Mouse (Mus musculus) fibroblast of lung, adult 2 months (primary cell): ENCODE measurements around the gene Car8.

Source experiments
- DNase-seq: peaks from one replicate; pipeline ENCODE4 v3.0.0-alpha.2; 2011; ENCODE audit warnings: low read depth

Gene Car8

DNA sequence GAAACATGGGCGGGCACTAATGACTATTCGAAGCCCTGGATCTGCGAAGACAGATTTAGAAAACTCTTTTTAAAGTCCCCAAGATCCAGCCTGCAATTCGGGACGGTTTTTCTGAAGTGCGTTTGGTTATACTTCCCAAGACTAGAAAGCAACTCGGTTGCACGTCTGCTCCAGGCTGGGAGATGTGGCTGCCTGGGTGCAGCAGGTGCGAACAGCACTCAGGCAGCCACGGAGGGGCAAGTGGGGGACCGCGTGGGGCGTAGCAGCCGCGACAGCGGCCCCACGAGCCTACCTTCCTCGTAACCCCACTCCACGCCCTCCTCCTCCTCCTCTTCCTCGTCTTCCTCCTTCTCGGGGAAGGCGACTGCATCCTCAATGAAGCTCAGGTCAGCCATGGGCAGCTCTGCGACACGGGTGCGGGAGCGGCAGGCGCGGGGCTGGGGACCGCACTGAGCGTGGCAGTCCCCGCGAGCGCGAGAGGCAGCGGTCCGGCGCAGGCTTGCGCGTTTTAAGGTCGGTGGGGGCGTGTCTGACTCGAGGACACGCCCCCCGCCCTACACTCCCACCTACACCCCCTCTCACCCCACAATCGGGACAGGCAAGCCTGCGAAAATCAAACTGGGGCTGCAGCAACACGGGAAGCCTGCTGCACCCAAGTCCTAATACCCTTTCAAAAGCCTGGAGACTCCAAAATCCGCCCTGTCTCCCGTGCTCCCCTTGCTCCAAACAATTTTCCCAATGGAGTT, at the start of gene Car8:
Gene Car8 (minus strand): TSS at position 482 of the 746 bp plus-strand sequence.
- DNase-seq: no peak

DNA sequence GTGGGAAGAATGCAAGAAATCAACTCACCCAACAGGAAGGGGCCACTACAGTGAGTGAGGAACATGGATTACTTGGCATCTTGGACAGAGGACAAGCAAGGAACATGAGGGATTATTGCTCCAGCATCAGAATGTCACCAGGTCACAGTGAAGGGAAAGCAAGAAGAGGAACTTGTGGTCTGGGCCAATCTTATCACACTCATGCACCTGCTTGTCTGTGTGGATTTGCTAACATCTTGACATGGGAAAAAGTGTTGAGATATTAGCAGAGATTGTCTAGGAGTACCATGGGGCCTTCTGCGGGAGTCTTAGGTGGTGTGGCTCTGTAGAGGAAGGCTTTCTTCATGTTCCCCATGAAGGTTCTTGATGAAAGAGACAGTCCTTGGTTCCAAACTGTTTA, 46.1 kb upstream of the Car8 start:
- no peak for DNase-seq

DNA sequence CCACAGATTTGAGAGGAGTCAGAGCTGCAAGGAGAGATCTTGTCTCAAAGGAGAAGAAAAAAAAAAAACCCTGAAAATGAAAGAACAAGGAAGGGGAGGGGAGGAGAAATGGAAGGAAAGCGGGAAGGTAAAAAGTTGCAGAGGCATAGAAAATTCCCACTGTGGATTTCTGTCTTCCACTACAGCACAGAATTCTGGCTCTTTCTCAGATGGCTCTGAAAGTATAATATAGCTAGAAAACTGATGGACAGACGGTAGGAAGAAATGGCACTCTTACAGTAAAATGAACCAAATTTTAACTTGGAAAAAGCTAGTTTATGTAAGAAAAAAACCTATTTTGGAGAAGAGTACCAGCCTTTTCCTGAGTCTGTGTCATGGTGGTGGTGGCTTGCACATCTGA, 39.3 kb upstream of the Car8 start:
- no peak for DNase-seq

DNA sequence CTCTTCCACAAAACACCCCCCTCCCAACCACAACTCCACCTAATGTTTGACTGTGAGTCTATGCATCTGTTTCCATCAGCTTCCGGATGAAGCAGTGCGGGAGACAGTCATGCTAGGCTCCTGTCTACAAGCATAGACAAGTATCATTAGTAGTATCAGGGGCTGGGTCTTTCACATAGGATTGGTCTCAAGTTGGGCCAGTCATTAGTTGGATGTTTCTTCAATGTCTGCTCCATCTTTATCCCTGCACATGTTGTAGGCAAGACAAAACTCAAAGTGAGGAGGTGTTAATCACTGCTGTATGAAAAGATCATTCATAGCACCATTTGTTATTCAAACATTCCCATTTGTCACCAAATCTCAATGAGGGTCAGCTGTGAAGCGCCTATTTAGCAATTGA, 11.0 kb upstream of the Car8 start:
- DNase-seq: no peak

DNA sequence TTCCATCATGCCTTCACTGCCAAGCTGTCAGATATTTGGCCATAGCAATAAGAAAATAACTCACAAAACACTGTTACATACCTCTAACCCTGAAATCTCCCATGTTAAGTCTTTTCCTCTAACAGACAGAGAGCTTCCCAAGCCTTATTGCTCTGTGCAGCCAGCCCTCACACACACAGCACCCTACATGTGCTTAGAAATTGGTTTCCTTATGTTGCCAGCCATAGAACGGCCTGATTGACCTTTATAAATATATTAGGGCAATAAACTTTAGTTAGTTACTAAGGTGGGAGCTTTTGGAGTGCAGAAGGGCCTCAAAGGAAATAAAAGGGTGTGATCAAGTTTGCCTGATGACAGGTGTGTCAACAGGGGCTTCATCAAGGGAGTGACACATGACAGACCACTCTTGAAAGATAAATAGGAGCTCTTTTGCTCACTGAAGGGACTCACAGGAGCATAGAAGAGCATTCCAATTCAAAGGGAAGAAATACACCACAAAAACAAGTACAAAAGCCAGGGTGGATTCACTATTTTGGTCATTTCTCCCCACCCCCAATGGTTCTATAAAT, 6.7 kb upstream of the Car8 start:
- DNase-seq: no peak

DNA sequence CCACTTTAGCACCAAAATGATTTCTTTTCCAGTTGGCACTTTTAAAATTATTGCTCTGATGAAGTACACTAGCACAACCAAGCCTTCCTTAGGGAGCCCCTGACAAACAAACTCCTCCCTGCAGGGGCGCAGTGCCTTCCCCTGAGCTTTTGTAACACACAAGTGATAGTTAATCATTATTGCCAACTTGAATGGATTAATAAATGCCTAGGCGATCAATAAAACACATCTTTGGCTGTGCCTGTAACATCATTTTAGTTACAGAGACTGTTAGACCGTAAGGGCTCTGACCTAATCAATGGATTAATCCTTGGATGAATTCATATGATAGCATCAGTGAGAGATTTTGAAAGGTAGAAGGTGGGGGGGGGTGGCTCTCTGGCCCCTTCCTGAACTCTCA, 6.2 kb upstream of the Car8 start:
- DNase-seq: no peak

DNA sequence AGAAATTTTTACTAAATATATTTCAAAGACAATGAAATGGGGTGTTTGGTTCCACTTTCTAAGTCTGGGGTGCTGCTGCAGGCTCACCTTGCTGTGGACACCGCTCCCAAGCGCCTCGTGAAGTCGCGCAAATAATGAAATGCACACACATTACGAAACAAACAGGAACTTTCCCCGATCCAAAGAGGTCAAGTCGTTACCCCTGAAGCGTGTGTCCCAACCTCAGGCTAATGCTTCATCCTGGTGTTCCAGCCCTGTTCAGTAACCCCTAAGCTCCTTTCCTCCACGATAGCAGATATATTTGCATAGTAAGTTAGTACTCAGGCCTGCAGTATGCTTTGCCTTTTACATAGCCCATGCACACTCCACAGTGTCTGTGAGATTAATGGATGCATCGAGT, 858 bp upstream of the Car8 start:
- no peak for DNase-seq

DNA sequence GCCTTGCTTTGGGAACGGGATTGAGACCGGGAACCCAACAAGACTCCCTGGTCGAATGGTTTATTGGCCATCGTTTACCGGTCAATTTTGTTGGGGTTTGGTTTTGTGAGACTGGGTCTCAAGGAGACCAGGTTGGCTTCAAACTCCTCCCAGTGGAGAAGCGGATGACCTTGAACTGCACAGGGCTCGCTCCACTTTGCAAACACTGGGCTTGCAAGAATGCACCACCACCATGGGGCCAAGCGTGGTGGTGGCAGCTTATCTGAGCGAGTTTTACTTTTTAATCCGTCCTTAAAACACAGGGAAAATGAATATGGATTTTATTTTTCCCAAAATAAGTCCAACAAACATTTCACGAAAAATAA, 447 bp upstream of the Car8 start:
- DNase-seq: no peak

DNA sequence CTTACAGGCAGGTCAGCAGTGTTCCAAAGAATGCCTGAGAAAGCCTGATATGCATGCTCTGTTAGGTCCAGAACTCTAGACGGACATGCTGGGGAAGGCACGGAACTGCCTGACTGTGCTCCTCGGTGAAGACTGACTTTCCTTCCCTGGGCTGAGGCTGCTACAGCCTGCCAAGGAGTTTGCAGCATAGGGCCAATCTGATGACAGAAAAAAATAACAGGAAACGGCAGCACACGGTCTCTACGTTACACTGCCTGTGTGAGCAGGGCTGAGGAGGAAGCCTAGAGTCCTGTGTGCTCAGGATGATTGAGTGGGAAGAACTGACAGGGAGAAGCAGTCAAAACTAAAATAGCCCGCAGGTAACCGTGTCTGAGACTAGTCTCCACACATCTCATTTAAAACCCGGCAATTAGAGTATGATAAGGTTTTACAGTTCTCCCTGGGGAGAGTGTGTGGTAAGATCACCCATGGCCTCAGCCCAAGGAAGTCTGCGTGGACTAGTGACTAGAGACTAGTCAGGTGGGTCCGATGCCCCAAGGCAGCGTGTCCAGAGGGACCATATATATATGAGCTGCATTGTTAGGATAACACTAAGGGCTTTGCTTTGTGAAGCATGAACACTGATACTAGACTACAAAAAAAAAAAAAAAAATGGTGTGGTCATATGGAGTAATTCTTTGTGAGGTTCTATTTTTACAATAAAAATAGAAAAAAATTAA, 6.3 kb downstream of the Car8 start:
- no peak for DNase-seq

DNA sequence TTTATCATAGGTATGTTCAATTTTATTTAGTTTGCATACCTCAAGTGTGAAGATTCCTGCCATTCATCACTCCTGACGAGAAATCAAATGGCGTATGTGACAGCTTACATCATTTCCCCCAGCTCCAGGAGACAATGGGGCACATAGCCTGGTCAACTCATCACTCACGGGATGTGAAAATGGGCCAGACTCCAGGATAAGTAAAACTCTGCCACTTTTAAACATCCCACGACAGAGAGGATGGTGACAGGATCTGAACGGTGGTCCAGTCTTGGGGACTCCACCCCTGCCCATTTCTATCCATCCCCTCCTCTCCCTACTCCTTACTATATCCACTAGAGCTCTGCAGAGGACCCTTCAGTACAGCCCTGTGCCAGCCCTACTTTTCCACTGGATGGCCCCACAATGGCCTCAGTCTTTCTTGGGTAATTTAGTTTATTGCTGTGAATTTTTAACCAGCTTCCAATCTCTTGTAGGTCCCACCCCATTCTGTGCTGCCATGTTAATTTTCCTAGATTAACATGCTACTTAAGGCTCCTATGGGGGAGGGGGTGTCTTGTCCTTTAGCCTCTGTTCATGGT, 7.5 kb downstream of the Car8 start:
- DNase-seq: no peak

DNA sequence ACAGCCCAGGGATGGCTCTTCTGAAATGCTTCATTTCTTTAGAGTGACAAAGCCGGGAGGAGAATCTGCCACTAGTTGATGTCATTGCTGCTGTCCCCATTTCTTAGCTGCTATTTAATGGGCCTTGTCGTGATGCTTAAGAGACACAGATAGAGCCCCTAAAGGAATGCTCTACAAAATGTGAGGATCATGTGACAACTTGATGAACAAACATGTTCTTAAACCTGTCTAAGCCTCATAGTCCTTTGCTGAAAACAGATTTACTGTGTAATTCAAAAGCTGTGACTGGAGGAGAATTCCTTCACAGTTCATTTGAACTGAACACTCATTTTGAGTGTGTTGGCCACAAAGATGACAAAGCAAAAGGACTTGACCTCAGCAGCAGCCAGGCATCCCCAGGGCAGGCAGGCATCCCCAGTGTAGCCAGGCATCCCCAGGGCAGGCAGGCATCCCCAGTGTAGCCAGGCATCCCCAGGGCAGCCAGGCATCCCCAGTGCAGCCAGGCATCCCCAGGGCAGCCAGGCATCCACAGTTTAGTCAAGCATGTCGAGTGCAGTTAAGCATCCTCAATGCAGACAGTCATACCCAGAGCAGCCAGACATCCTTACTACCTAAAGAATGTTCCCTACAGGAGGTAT, 9.1 kb downstream of the Car8 start:
- DNase-seq: no peak

DNA sequence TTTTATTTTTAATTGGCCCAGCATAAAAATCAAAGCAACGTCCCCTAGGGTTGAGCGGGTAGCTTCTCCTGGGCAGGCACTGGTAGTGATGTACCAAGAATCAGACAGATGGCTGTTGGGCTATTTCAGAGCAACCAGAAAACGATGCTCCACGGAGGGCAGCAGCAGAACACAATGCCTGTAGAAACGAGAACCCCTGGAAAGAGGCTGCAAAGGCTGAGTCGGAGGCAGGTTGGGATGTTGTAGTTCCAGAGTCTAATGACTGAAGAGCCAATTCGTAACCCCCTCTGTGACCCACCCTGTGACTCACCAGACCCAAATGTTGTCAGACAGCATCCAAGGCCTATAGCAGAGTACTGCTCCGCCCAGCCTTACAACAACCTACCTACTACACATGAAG, 19.9 kb downstream of the Car8 start:
- DNase-seq: no peak

DNA sequence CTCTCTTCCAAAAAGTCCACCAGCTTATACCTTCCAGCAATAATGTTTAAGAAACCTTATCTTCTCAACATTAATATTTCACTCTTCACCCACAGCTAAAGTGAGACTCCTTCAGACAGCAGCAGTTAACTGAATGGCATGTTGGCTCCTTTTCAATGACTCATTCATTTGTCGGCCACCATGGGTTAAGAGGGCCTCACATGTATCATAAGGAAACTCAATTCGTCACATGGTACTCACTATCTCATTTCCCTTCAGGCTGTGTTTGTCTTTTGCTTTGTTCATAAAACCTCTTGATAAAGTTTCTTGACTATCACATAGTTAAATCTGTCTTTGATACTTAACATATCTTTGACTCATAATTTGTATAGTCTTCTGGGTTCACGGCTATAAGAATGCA, 20.8 kb downstream of the Car8 start:
- DNase-seq: no peak

DNA sequence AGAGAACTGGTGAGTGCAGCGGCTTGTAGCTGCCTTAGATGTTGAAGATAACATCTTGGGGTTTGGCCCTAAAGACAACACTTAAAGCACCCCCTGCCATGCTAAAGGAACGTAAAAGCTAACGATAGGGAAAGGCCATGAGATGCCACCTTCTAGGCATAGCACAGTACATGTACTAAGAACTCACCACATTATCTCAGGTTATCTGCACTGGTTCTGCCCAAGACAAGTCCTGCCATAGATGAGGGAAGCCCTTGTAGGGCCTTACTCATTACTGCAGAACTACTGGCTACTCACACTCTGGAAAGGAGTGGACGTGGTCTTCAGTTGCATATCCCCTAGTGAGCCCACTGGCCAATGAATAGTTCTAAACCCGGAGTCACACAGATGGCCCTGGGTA, 21.6 kb downstream of the Car8 start:
- DNase-seq: no peak

DNA sequence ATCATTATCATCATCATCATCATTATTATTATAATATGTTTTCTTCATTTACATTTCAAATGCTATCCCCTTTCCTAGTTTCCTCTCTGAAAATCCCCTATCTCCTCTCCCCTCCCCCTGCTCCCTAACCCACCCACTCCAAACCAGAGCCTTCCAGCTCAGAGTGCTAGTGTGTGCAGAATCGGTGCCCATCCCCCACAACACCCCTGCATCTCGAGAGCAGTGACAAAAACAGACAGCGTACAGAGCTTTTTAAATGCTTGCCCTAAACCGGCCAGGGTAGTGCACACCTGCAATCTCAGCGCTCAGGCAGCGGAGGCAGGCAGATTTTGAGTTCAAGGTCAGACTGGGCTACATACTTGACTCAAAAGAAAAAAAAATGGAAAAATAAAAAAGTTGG, 22.3 kb downstream of the Car8 start:
- DNase-seq: no peak

DNA sequence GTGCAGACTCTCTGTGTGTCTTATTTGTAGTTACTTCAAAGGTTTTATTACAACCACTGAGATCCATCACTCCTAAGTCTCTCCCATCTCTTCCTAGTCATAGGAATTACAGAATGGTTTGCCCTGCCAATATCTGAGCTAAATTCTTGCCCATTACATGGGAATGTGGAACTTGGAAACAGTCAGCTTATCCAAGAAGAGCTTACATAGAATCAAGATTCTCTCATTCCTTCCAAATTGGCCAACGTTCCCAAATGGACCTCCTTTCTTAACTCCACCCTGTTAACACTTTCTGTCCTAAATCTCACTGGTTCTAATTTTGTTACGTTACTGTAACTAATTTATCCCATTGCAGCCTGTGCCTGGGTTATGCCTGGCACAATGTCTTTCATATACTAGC, 25.2 kb downstream of the Car8 start:
- no peak for DNase-seq

DNA sequence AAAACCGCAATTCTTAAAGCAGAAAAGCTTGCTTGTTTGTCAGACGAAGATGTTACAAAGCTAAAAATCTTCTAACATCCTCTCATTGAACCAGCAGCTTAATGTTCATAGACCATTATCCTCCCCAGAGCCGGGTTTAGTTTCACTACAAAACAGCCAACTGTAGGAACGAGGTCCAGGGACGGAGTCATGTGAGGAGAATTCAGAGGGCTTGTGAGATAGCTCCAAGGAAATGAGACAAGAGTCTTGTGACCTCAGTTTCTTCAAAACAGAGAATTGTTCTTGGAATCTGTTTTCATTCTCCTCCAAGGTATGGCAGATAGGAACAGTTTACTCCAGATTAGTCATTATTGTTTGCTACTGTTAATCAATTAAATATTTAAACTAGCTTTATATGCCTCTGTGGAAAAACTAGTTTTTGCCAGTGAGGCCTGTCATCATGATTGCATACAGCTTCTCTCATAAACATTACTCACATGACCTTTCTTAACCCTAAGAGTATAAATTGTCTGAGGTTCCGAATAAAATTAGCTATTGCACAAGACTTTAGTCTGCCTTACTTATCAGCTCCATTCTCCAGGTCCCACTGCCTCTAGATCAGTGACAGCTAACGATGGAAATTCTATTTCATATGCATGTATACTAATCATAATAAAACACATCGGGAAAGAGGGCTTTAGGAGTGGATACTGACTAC, 25.8 kb downstream of the Car8 start:
- DNase-seq: peak; percentile 34

DNA sequence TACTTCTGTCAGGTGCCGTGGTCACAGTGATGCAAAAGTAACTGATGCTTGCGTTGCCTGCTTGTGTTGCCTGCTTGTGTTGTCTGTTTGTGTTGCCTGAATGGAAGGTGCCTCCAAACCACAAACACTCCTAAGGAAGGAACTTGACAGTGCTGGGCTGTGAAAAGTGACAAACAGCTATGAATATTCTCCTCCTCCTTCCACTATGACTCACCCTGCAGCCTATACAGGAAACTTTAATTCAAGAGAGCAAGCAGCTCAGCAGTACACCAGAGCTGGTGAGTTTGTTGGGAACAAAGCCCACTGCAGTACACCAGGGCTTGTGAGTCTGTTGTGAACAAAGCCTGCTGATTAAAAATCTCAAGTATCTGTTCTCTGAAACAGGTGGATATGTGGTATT, 28.4 kb downstream of the Car8 start:
- DNase-seq: no peak

DNA sequence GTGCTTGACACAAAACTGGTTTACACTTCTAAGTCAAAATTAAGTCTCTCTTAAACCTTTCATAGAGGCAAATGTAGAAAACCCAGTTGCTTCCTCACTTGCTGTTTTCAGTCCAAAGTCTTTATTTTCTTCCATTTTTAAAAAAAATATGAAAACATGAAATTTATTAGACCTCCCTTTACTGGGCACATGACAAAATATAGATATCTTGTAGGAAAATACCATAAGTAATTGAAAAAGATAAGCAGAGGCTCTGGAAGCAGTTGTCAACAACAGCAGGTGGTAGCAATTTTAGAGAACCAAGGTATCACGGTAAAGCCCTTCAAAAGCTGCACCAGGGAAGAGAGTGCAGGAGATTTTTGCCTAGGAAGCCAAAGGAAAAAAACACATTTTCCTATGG, 30.9 kb downstream of the Car8 start:
- DNase-seq: no peak

DNA sequence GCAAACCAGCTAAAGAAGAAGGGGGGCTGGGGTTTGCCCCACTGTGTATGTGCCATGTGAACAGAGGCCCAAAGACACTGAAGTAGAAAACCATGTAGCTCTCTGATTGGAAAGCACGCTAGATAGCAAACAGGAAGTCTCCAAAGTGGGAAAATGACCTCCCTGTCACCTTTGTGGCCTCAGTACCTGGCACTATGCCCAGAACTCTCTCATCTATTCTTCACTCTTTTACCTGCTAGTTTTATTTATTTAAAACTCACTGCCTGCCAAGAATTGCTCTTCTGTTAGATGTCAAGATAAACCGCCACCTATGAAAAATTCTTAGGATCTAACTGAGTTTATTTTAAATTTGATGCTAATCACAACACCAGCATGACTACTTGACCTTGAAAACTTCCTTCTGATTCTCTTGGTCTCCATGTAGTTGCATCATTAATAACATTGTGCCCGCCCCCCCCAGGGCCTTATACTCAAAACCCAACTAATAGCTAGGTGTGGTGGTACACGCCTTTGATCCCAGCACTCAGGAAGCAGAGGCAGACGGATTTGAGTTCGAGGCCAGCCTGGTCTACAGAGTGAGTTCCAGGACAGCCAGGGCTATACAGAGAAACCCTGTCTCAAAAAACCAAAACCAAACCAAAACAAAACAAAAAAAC, 31.8 kb downstream of the Car8 start:
- DNase-seq: no peak

DNA sequence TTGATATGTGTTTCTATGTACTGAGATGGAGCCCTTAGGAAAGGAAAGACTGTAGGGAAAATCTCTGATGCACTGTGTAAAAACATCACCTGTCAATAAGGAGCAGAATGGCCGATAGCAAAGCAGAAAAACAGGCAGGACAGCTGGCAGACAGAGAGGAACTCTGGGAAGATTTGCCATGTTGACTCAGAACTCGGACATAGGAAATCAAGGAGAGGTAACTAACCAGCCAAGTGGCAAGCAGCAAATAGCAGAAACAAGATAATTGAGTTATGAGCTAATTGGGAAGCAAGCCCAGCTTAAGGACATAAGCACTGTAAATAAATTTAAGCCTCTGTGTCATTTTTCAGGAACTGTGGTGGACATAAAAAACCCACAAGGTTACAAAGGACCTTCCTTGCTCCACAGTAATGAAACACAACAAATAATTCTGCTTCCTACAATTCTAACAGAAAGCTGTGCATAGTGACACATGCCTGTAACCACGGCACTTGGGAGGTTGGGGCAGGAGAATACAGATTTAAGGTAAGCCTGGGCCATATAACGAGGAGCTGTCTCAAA, 33.7 kb downstream of the Car8 start:
- no peak for DNase-seq
